Mouse (Mus musculus): Measurements from ENCODE around the gene Irf1.

GRCm38 (mm10) chr11:53816841-53817375, 47.1 kb downstream of the Irf1 start:
- no peak for TF ChIP-seq POLR2A (IDR thresholded peaks at IDR 0.05; ENCODE audit: low read depth, low read length)
- TF ChIP-seq CTCF (IDR thresholded peaks at IDR 0.05; ENCODE audit: extremely low read depth, insufficient read depth, insufficient read length, insufficient replicate concordance): no peak

All from spleen, adult 2 months (tissue).